Mouse (Mus musculus) brain, embryonic 14.5 days (tissue): ENCODE measurements at regions not wholly inside any gene's neighbourhood (a gene's known extent, or its start where the extent isn't known, plus 50 kb on each side); places are given as distances from the start of the nearest gene placed in this dataset.

Experiments
- CTCF ChIP-seq: fragments of 200-500 bp; IDR thresholded peaks from 2 replicates; pipeline ENCODE4 v1.5.1; 2012; ENCODE audit warnings: inconsistent platforms, mild to moderate bottlenecking, moderate library complexity, borderline replicate concordance; ENCODE audit not compliant: insufficient read depth, insufficient read length; ENCODE audit errors: extremely low read depth
- POLR2A ChIP-seq: fragments of 200-500 bp; IDR thresholded peaks from 2 replicates; pipeline ENCODE4 v1.6.1; 2012; ENCODE audit warnings: mild to moderate bottlenecking, inconsistent platforms, borderline replicate concordance; ENCODE audit not compliant: poor library complexity, insufficient read depth, insufficient read length, severe bottlenecking; ENCODE audit errors: extremely low read depth

- no peak for TF ChIP-seq CTCF
- TF ChIP-seq POLR2A, result no peak
Observed at GRCm38 (mm10) chr12:118411767-118412430, 110.7 kb upstream of the Sp4 start.
